Mouse (Mus musculus): Measurements from ENCODE around the gene Ly6g6f. TPM values are rescaled to one million over a fixed set of nuclear protein-coding genes. Genes with fewer than 3 reads are reported as not detected.
"Not testable (repeated sequence)": the region's sequence is repeated elsewhere in the genome, so short reads cannot be mapped to it uniquely, and the experiment has no call there.

The Ly6g6f gene
- polyA plus RNA-seq, 1 experiment from 2014 or later = not detected

- Histone ChIP-seq H3K9ac (ENCODE audit: low read depth, low read length) (no peak overlapping the region), H3K27ac (no peak overlapping the region), H3K4me2 (ENCODE audit: low read length) (no peak overlapping the region), H3K4me1 (replicated peaks; ENCODE audit: insufficient read depth, low read length) (peaks cover 20% of the 10 kb centered on the region), H3K36me3 (ENCODE audit: insufficient read depth, low read length) (peaks cover 11% of the 10 kb centered on the region; the same call in 1 of the 2 replicates), H3K9me3 (replicated peaks; ENCODE audit: low read length) (no peaks in the 10 kb centered on the region), H3K27me3 (ENCODE audit: insufficient read depth, low read length) (no peaks in the 10 kb centered on the region), H3K4me3 (replicated peaks; ENCODE audit: low read depth, low read length) (no peak overlapping the region)
- ATAC-seq (replicated peaks; ENCODE audit: low FRiP score, low read depth) = no peak
- no peak for DNase-seq (ENCODE audit: low spot score)
- 50% methylated on average over 11 of the region's 11 CpGs for WGBS
- no peak for TF ChIP-seq CTCF (IDR thresholded peaks at IDR 0.05; ENCODE audit: low read depth)
Measured at GRCm38 (mm10) chr17:35128996-35129395, 43.6 kb upstream of the Ly6g6f start.

GRCm38 (mm10) chr17:35127017-35127416 lies 41.6 kb upstream of the Ly6g6f start:
- Histone ChIP-seq H3K4me3 (replicated peaks; ENCODE audit: low read depth, low read length) (peak overlapping the region; percentile 53), H3K9me3 (replicated peaks; ENCODE audit: low read length) (no peaks in the 10 kb centered on the region), H3K4me2 (ENCODE audit: low read length) (peak overlapping the region; percentile 62), H3K27ac (peak overlapping the region; percentile 89), H3K27me3 (ENCODE audit: insufficient read depth, low read length) (no peaks in the 10 kb centered on the region), H3K9ac (ENCODE audit: low read depth, low read length) (peak overlapping the region; percentile 69), H3K4me1 (replicated peaks; ENCODE audit: insufficient read depth, low read length) (peaks cover 20% of the 10 kb centered on the region), H3K36me3 (ENCODE audit: insufficient read depth, low read length) (peaks cover 11% of the 10 kb centered on the region; the same call in 1 of the 2 replicates)
- DNase-seq (ENCODE audit: low spot score) = no peak
- WGBS = 58% methylated on average over 13 of the region's 13 CpGs
- no peak for ATAC-seq (replicated peaks; ENCODE audit: low FRiP score, low read depth)
- no peak for TF ChIP-seq CTCF (IDR thresholded peaks at IDR 0.05; ENCODE audit: low read depth)

- ATAC-seq (replicated peaks; ENCODE audit: low FRiP score, low read depth) (peak; percentile 27), DNase-seq (ENCODE audit: low spot score) (peak; percentile 83)
- peak within 1 kb of the TSS; percentile 69 for H3K9ac ChIP-seq (ENCODE audit: low read depth, low read length)
- H3K4me1 ChIP-seq (replicated peaks; ENCODE audit: insufficient read depth, low read length) = peaks cover 20% of the 10 kb centered on the region
- H3K9me3 ChIP-seq (replicated peaks; ENCODE audit: low read length) = no peaks in the 10 kb centered on the region
- no peaks in the 10 kb centered on the region for H3K27me3 ChIP-seq (ENCODE audit: insufficient read depth, low read length)
- peak within 1 kb of the TSS; percentile 53 for H3K4me3 ChIP-seq (replicated peaks; ENCODE audit: low read depth, low read length)
- H3K36me3 ChIP-seq (ENCODE audit: insufficient read depth, low read length) = peaks cover 11% of the 10 kb centered on the region; the same call in 1 of the 2 replicates
- peak within 1 kb of the TSS; percentile 62 for H3K4me2 ChIP-seq (ENCODE audit: low read length)
- H3K27ac ChIP-seq = peak within 1 kb of the TSS; percentile 89
- WGBS = under 1% methylated on average over 36 of the region's 36 CpGs
- TF ChIP-seq CTCF (IDR thresholded peaks at IDR 0.05; ENCODE audit: low read depth) = peak; percentile 5; the same call in 1 of the 2 replicates
Measured at GRCm38 (mm10) chr17:35126206-35126611, 40.8 kb upstream of the Ly6g6f start, which contains the start of gene D17H6S53E. D17H6S53E (plus strand) TSS chr17:35126373.

- peaks cover 11% of the 10 kb centered on the region; the same call in 1 of the 2 replicates for H3K36me3 ChIP-seq (ENCODE audit: insufficient read depth, low read length)
- TF ChIP-seq CTCF (IDR thresholded peaks at IDR 0.05; ENCODE audit: low read depth) = no peak
- peak overlapping the region; percentile 89 for H3K27ac ChIP-seq
- no peak for DNase-seq (ENCODE audit: low spot score)
- no peaks in the 10 kb centered on the region for H3K27me3 ChIP-seq (ENCODE audit: insufficient read depth, low read length)
- H3K9me3 ChIP-seq (replicated peaks; ENCODE audit: low read length) = no peaks in the 10 kb centered on the region
- H3K9ac ChIP-seq (ENCODE audit: low read depth, low read length) = peak overlapping the region; percentile 69
- H3K4me1 ChIP-seq (replicated peaks; ENCODE audit: insufficient read depth, low read length) = peaks cover 20% of the 10 kb centered on the region
- peak overlapping the region; percentile 62 for H3K4me2 ChIP-seq (ENCODE audit: low read length)
- WGBS = 34% methylated on average over 6 of the region's 6 CpGs
- ATAC-seq (replicated peaks; ENCODE audit: low FRiP score, low read depth) = no peak
- H3K4me3 ChIP-seq (replicated peaks; ENCODE audit: low read depth, low read length) = peak overlapping the region; percentile 53
Measured at GRCm38 (mm10) chr17:35125578-35125977, 40.2 kb upstream of the Ly6g6f start.

GRCm38 (mm10) chr17:35125081-35125480 lies 39.7 kb upstream of the Ly6g6f start:
- WGBS = 96% methylated on average over 1 of the region's 1 CpGs
- Histone ChIP-seq H3K4me2 (ENCODE audit: low read length) (peak overlapping the region; percentile 62; the same call in 1 of the 2 replicates), H3K27me3 (ENCODE audit: insufficient read depth, low read length) (no peaks in the 10 kb centered on the region), H3K9me3 (replicated peaks; ENCODE audit: low read length) (no peaks in the 10 kb centered on the region), H3K9ac (ENCODE audit: low read depth, low read length) (peak overlapping the region; percentile 69; the same call in 1 of the 2 replicates), H3K27ac (peak overlapping the region; percentile 89; the same call in 1 of the 2 replicates), H3K4me1 (replicated peaks; ENCODE audit: insufficient read depth, low read length) (peaks cover 20% of the 10 kb centered on the region), H3K36me3 (ENCODE audit: insufficient read depth, low read length) (peaks cover 10% of the 10 kb centered on the region; the same call in 1 of the 2 replicates), H3K4me3 (replicated peaks; ENCODE audit: low read depth, low read length) (no peak overlapping the region)
- TF ChIP-seq CTCF (IDR thresholded peaks at IDR 0.05; ENCODE audit: low read depth) = no peak
- no peak for ATAC-seq (replicated peaks; ENCODE audit: low FRiP score, low read depth)
- no peak for DNase-seq (ENCODE audit: low spot score)

- H3K4me2 ChIP-seq (ENCODE audit: low read length); H3K9ac ChIP-seq (ENCODE audit: low read depth, low read length); H3K27me3 ChIP-seq (ENCODE audit: insufficient read depth, low read length); H3K9me3 ChIP-seq (replicated peaks; ENCODE audit: low read length); ATAC-seq (replicated peaks; ENCODE audit: low FRiP score, low read depth); H3K36me3 ChIP-seq (ENCODE audit: insufficient read depth, low read length); H3K4me3 ChIP-seq (replicated peaks; ENCODE audit: low read depth, low read length); DNase-seq (ENCODE audit: low spot score); H3K27ac ChIP-seq: not testable (repeated sequence)
- whole genome bisulfite sequencing = 92% methylated on average over 12 of the region's 12 CpGs
- peaks cover 20% of the 10 kb centered on the region for H3K4me1 ChIP-seq (replicated peaks; ENCODE audit: insufficient read depth, low read length)
Measured at GRCm38 (mm10) chr17:35124261-35124896, 39.0 kb upstream of the Ly6g6f start.

- H3K4me3 ChIP-seq (replicated peaks; ENCODE audit: low read depth, low read length); H3K9me3 ChIP-seq (replicated peaks; ENCODE audit: low read length); H3K9ac ChIP-seq (ENCODE audit: low read depth, low read length); ATAC-seq (replicated peaks; ENCODE audit: low FRiP score, low read depth); H3K27ac ChIP-seq; H3K4me2 ChIP-seq (ENCODE audit: low read length); DNase-seq (ENCODE audit: low spot score); H3K27me3 ChIP-seq (ENCODE audit: insufficient read depth, low read length): not testable (repeated sequence)
- Histone ChIP-seq H3K4me1 (replicated peaks; ENCODE audit: insufficient read depth, low read length) (peaks cover 20% of the 10 kb centered on the region), H3K36me3 (ENCODE audit: insufficient read depth, low read length) (peaks cover 13% of the 10 kb centered on the region; the same call in 1 of the 2 replicates)
- 94% methylated on average over 9 of the region's 9 CpGs for WGBS
Measured at GRCm38 (mm10) chr17:35123287-35123686, 37.9 kb upstream of the Ly6g6f start.

Measured in kidney, postnatal 0 days (tissue).